Mouse (Mus musculus): Measurements from ENCODE around the gene Cabcoco1.

DNA sequence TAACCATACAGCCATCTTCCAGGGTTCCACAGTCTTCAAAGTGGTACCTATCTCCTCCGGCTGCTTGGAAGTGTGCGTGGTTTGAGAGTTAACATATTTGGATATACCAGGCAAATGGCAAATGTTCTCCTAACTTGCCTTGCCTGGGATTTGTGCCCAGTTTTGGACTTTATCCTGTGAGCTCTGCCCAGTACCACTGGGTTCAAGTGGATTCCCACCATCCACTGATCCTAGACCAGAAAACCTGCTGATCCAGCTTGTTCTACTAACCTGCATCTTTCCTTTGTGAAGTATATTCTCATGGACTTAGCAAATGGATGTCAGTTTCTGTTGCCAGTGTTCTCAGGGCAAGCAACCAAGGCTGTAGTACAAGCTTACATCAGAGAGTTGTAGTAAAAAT, 46.5 kb downstream of the Cabcoco1 start:
- TF ChIP-seq POLR2A (IDR thresholded peaks at IDR 0.05; ENCODE audit: borderline replicate concordance, low read depth, low read length) (no peak), CTCF (IDR thresholded peaks at IDR 0.05; ENCODE audit: low read depth, low read length) (no peak)
